Mouse (Mus musculus) left cerebral cortex, postnatal 4 days (tissue): ENCODE measurements around the gene Nhlrc2. TPM values are rescaled to one million over a fixed set of nuclear protein-coding genes. Genes with fewer than 3 reads are reported as not detected.
"Not testable (repeated sequence)": the region's sequence is repeated elsewhere in the genome, so short reads cannot be mapped to it uniquely, and the experiment has no call there.

Experiments used
- DNase-seq: peaks from one replicate; pipeline ENCODE4 v3.0.0-alpha.2; 2022
- intact Hi-C: fragments of 180-260 bp; cut with DNase I; formaldehyde crosslinking; loops from one replicate; pipeline ENCODE4 v1.15.1; 2025
- total RNA-seq, 2 experiments: library from RNA; stranded (reverse); gene quantifications; 2 replicates each; pipeline ENCODE4 v1.2.3; 2021

Gene Nhlrc2
- 10 to 100 TPM; 15.6 to 17.2 TPM for total RNA-seq

DNA sequence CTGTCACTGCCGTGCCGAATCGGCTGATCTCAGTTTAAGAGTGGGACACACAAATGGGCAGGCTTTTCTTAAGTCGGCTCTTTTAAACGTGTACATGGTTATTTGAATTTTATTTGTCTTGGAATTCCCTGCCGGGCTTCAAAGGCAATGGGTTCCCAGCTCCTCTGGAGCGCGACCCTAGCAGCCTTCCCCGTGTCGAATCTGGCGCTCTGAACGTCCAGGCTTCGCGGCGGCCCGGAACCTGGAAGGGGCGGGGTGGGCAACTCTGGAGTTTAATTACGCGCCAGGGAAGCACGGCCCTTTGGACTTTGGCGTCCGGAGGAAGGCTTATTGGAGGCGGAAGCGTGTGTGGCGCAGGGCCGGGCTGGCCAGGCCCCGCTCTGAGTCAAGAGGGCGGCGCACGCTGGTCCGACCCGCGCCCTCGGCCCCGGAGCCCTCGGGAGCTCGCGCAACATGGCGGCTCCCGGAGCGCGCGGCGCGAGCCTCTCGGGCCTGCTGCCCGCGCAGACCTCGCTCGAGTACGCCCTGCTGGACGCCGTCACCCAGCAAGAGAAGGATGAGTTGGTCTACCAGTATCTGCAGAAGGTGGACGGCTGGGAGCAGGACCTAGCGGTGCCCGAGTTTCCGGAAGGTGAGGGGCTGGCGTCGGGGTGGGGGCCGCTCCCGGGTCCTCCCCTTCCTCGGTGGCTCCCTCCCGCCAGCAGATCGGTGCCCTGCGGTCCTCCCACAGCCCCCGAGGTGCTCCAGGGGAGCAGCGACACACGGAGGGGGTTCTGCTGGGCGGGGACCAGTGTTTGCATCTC lies at the start of gene Nhlrc2:
TSS of gene Nhlrc2 (plus strand) at position 32 of the 803 bp plus-strand sequence.
- intact Hi-C loops, result no loop called here
- DNase-seq, result peak; percentile 80

DNA sequence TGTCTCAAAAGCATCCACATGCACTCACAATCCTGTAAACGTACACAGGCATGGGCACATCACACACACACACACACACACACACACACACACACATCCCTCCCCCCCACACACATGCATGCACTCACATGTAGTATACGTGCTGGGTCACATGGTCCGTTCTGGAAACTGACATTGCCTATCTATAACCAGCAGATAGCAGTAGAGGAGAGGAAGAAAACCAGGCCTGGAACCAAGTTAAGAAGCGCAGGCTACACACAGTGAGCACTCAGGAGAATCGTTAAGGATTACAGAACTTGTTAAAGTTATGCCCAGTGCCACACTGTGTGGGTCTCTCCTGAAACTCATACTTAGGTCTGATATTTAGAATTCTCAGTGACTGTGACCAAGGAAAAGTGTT lies 45.0 kb upstream of the Nhlrc2 start:
- intact Hi-C loops, DNase-seq: not testable (repeated sequence)

DNA sequence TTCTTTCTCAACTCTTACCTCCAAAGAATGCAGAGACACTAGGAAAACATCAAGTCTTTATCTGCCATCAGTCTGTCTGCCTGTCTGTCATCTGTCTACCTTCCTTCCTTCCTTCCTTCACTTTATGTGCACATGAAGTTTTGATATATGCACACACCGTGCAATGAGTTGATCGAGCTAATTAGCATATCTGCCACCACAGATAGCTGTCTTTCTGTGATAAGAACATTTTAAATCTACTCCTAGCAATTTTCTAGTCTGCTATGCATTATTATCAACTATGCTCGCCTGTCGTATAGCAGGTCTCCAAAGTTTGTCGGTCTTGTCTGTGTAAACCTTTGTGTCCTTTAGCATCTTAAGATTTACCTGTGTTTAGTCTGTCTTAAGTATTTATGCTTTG lies 44.5 kb upstream of the Nhlrc2 start:
- intact Hi-C loops, DNase-seq: not testable (repeated sequence)

DNA sequence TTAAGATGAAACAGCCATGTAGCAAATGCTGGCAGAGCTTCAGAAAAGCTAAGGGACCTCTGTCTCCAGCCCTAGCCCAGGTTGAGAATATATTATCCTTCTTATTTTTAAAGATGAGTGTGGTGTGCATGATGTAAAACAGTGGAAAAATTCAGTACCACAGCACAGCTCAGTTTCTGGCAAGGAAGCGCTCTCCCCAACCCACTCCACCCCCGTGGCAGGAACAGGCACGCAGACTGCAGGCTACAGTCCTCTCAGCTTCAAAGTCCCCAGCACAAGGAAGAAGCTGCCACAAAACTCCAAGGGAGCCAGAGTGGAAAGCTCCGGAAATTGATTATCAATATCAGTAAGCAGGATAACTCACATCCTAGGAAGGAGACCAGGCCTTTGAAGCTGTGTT lies 36.9 kb upstream of the Nhlrc2 start:
- DNase-seq, intact Hi-C loops: not testable (repeated sequence)

DNA sequence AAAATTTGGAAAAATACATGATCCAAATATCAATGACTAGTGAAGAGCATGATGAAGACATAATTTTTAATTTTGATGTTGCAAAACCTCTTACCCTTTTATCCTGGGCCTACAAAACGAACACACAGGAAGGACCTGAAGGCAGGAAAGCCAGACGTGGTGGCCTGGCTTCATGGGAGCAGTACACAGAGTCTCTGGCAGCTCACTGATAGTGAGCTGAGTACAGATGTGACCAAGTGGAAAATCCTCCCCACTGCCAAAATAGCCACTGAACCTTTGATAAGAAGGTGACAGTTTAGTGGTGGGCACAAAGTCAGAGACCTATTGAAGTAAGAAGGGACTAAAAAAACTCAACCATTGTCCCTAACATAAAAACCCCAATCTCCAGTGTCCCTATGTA lies 34.5 kb upstream of the Nhlrc2 start:
- intact Hi-C loops, DNase-seq: not testable (repeated sequence)

DNA sequence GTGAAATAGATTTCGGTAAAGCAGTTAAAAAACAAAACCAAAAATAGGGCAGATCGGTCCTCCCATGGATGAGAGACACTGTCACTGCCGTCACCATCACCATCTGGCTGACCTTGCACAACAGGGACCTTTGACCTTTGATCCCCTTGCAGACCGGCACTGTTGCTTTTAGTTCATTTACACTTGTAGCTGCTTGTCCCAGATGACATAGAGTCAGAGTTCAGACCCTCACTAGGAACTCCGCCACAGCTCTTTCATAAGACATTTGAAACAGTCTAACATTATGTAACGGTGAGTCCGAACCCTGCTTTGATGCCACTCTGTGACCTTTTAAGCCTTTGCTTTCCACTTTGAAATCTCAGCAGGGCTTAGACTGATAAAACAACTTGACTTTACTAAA lies 28.7 kb upstream of the Nhlrc2 start:
- DNase-seq, intact Hi-C loops: not testable (repeated sequence)

DNA sequence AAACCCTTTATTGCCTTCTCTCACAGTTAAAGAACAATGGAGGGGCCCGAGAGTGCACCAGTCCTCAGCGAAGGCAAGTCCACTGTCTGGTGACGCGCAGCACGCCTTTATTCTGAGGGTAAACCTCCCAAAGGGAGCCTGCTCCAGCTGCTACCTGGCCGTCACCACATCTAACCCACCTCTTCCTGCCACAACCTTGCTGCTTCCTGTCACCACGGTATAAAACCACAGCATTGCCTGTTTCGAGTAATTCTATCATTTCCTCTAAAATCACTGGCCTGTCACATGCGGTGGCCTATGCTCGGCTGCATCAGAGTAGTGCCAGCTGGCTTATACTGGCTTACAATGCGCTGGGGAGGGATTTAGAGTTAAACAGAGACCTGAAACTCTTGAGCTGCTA lies 17.5 kb upstream of the Nhlrc2 start:
- intact Hi-C loops, DNase-seq: not testable (repeated sequence)

DNA sequence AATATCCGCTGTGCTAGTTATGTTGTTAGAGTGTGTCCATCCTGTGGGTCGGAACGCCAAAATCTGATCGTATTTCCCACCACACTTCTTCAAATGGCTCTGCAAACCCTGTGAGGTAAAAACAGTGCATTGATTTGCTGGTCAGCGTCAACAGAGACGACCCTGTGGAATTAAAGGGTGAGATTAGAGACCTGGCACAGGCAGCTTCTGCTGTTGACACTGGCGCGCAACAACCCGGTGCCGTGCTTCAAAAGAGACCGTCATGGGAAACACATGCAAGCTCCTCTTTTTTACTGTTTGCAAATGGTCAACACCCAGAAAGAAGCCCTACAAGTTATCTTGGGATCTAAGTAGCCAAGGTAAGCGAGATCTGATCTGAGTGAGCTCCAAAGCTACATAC lies 16.8 kb upstream of the Nhlrc2 start:
- DNase-seq, result no peak
- intact Hi-C loops, result no loop called here

DNA sequence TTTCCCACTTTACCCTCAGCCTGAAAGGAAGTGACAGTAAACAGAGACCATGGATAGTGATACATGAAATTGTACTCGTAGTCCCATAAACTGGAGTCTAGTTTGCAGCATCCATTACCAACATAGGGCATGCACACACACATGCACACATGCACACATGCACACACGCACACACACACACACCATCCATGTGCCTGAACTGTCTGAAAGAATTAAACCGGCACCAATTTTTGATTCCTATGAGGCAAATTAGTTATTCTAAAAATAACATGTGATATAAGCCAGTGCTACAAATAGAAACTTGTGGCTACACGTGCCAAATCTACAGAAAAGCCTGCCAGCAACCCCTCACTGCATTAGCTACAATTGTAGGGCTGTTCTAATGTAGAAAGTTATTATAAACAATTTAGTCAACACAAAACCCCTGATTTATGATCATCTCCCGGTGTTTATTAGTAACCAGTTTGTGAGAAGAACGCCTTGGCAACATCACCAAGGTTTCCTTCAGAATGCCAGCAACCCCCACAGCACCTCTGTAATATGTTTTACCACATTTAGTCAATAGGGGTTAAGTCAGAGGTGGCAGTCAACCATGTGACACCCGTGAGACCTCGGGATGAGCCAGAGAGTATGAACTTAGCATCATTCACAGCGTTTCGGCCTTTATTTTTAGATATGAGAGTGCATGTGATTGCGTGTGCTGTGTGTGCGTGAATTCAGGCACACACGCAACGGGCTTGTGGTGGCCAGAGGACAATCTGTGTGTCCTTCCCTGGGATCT lies 14.6 kb upstream of the Nhlrc2 start:
- no peak for DNase-seq

DNA sequence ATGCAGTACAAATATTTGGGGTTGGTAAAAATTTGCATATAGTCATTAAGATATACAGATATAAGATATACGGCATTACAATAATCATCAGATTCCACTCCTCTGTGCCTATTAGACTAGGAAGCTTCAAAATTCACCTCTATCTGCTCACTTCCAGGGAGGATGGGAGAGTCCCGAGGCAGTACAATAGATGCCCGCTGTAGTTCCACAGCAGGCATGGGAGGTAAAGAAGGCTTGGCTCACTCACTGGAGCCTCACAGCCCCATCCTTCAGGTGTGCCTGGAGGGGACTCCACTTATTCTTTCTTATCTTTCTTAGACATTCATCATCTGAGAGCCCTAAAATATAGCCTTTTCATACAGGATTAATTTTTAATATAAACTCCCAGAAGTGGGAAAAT lies 13.7 kb upstream of the Nhlrc2 start:
- no peak for DNase-seq
- intact Hi-C loops, result no loop called here

More for the DNA sequence above, 14.6 kb upstream of the Nhlrc2 start:
- intact Hi-C loops, result no loop called here

DNA sequence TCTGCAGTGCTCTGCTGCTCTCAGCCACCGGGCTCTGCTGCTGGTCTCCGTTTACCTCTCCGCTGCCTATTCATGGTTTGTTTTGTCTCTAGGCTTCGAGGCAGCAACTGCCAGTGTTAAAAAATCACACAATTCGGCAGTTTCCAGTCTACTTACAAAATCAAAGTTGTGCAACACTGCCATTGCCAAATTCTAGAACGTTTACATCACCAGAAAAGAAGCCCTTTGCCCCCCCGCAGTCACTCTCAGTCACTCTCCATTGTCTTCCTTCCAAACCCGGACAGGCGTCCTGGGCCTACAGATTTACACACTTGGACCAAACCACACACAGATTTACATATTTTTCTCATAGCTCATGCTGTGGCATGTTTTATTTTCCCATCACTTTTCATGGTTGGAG lies 13.0 kb upstream of the Nhlrc2 start:
- intact Hi-C loops, result no loop called here
- DNase-seq, result no peak

DNA sequence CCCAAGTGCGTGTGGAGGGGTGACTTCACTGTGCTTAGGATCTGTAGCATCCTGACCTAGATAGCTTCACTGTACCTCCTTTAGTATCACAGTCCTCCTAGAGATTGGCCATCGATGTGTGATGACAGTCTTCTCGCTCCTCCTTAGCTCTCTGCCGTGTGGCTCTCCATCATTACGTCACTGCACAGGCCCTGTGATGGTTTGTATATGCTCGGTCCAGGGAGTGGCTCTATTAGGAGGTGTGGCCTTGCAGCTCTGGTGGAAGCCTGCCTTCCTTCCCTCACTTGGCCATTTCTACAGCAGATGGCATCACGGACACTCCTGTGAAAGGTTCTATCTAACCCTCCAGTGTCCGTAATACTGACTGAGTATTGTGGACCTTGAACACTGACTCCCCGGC lies 12.3 kb upstream of the Nhlrc2 start:
- DNase-seq, result no peak
- intact Hi-C loops, result no loop called here

DNA sequence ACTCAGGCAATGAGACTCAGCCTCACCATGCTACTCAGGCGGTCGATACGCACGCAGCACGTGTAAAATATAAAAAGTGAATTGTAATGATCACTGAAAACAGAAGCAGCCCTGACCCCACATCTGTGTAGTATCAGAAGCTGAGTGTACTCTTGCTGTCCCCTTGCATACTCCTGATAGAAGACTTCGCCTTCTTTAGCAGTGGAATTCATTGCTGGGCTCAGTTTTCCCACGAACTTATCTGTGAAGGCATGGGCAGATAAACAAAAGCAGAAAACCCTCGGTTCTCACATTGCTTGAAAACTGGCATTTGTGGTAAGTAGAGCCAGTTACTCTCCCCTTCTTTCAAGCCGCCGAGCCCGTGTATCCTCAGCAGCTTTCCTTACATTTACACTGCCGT lies 4.7 kb upstream of the Nhlrc2 start:
- DNase-seq, result no peak
- intact Hi-C loops, result no loop called here

DNA sequence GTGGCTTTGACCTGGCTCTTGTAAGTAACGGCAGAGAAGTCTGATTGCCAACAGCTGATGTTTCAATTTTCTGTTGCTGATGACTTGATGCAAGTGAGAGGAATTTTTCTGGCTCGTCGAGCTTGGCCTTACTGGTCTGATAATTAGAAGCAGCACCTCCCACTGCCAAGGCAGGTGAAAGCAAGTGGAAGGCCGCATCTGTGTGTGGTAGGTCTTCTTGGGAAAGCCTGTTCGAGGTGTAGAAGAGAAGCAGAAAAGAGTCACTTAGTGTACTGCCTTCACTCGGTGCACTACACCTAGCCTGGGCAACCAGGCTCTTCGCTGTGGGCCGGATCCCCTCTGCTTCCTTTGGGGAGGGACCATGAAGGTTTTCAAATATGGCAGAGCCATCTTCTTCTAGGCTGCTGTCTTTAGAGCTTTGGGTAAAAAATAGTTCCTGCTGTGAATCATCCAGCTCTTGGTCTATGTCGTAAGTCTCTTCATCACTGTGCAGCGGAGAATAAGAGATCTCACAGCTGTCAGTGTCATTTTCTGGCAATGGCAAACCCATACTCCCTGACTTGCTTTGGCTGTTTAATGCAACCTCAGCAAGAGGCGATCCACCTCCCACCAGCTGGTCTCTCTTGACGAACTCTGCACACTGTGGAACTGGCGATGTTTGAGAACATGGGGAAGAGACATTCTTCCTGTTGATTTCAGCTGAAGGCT lies 3.2 kb upstream of the Nhlrc2 start:
- DNase-seq, result no peak
- intact Hi-C loops, result no loop called here

DNA sequence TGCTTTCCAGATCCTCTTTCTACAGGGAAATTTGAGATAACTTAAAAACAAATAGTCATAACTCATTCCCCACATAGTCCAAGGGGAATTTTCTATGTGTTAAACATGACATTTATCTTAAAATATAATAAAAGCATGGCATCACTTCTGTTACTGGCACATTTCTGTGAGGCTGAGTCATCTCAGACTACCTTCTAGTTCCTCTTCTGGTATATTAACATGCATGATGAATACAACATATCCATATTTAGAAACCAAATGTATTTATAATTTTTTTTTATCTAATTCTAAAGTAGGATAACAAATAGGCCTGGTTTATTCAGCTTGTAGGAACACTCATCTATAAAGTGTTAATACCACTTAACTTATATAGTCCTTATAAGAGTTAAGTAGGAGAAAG lies 2.0 kb upstream of the Nhlrc2 start:
- intact Hi-C loops, result no loop called here
- no peak for DNase-seq

DNA sequence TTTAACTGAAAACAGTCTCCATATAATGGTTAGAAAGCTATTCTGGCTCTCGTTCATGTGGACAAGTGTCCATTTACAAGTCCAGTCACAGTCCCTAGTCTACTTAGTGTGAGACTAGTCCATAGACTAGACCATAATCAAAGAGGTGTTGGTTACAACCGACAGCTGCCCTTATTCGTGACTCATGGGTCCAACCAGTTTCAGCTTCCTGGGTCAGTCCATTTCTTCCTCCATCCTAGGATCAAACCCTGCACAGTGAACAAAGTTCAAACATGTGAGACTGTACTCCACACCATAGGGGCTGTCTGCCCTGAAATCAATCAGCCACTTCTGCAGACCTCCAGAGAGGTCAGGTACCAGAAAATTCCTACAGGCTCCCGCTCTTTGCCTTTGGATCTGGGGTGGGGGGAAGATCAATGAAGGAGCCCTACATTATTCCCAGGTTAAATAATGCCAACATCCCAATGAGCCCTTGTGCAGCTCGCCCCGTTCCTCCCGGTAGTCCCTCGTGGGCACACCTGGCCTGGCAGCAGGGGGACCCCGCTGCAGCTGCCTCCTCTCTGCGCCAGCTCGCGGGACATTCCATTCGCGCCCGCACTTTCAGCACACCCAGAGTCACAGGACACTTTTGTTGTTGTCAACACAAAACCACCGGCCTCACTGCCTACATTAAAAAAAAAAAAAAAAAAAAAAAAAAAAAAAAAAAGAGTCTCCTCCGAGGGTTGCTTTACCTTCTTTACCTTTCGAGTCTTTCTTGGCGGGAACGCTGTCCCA lies 418 bp upstream of the Nhlrc2 start, which contains the start of gene Dclre1a:
TSS of gene Dclre1a (minus strand) at position 767 of the 774 bp plus-strand sequence.
- peak; percentile 64 for DNase-seq
- intact Hi-C loops, result no loop called here

DNA sequence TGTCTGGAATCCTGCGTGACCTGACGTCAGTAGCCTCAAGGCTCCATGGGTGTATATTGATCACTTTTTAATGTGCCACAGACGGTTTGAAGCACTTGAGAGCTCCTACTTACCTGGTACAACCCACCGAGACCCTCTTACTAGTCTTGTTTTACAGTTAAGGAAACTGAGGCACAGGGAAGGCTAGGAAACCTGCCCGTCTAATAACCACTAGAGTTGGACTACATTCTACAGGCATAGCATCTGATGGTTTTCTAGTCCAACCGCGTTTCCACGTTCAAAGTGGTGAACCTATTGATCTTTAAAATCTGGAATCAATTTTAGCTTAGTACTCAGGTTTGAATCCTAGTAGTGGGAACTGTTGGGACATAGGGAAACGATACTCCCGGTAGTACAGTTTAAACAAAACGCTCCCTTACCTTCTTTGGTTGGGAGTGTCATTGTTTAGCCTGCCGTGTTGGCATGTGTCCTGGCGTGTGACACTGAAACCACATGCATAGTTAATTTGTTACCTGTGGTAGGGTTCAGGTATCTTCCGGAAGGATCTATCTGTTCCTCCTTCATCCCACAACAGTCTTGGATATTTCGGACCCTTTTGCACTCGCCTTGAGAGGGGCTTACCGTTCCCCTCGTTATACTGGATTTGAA lies 1.1 kb downstream of the Nhlrc2 start:
- no peak for DNase-seq
- intact Hi-C loops, result no loop called here

DNA sequence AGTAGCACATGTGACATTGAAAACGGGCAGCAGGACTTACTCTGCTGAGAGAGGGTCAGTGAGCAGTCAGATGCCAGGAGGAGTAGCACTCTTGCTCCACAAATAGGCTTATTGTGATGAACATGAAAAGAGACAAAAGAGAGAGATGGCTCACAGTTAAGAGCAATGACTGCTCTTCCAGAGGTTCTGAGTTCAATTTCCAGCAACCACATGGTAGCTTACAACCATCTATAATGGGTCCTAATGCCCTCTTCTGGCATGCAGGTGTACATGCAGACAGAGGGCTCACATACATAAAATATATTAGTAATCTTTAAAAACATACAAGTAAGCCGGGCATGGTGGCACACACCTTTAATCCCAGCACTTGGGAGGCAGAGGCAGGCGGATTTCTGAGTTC lies 5.1 kb downstream of the Nhlrc2 start:
- no peak for DNase-seq
- intact Hi-C loops, result no loop called here

DNA sequence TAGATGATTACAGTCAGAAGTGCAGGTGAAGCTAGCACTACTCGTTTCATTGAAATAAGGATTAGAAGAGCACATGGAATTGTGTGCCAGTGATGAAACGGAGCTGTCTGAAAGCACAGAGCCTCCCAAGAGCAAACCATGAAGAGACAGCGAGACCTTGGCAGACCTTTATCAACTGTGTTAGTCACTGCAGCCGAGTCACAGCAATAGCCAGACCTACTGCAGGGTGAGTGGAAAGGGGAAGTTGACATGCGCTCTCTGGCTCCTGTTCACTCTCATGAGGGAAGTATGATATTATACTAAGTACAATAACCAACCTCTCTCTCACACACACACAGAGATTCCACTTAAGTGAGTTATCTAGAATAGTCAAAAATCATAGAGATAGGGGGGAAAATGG lies 7.9 kb downstream of the Nhlrc2 start:
- intact Hi-C loops, result no loop called here
- DNase-seq, result no peak
